Mouse (Mus musculus): ENCODE measurements at regions not wholly inside any gene's neighbourhood (a gene's known extent, or its start where the extent isn't known, plus 50 kb on each side); places are given as distances from the start of the nearest gene placed in this dataset.
A peak's percentile ranks its signal among the peaks of the same experiment; 100 is the strongest.

GRCm38 (mm10) chr5:77804113-77804512, 396.3 kb upstream of the Igfbp7 start:
- H3K27me3 ChIP-seq (ENCODE audit: control insufficient read depth in 1 of 2, insufficient read depth in 2 of 2, low read length in 2 of 2), result no peaks in the 10 kb centered on the region
- no peaks in the 10 kb centered on the region for H3K4me1 ChIP-seq (ENCODE audit: control insufficient read depth in 1 of 2, insufficient read depth in 2 of 2, low read length in 2 of 2)
- H3K36me3 ChIP-seq (ENCODE audit: control insufficient read depth in 1 of 2, insufficient read depth in 2 of 2, low read length in 2 of 2), result no peaks in the 10 kb centered on the region
- H3K4me3 ChIP-seq (ENCODE audit: control insufficient read depth in 1 of 2, insufficient read depth in 1 of 2, low read depth in 2 of 2, low read length in 2 of 2), result peak overlapping the region in 1 of 2 experiments; percentile 28; a peak in 1 of 4 replicates
- no peaks in the 10 kb centered on the region for H3K9me3 ChIP-seq (replicated peaks; ENCODE audit: insufficient read depth, low read length)
- H3K27ac ChIP-seq (ENCODE audit: control insufficient read depth, low read depth, low read length), result no peak overlapping the region
- TF ChIP-seq POLR2AphosphoS5 (IDR thresholded peaks at IDR 0.05; ENCODE audit: borderline replicate concordance, low read depth, low read length) (no peak), BHLHE40 (IDR thresholded peaks at IDR 0.05; ENCODE audit: borderline replicate concordance, low read depth, low read length) (no peak), USF1 (IDR thresholded peaks at IDR 0.05; ENCODE audit: low read depth, low read length) (no peak), RCOR1 (IDR thresholded peaks at IDR 0.05; ENCODE audit: low read depth, low read length) (no peak), POLR2AphosphoS2 (IDR thresholded peaks at IDR 0.05; ENCODE audit: low read length) (no peak), ETS1 (IDR thresholded peaks at IDR 0.05; ENCODE audit: low read depth, low read length) (no peak), GATA1 (IDR thresholded peaks at IDR 0.05; ENCODE audit: low read depth, low read length) (no peak), GABPA (IDR thresholded peaks at IDR 0.05; ENCODE audit: low read depth, low read length) (no peak), UBTF (IDR thresholded peaks at IDR 0.05; ENCODE audit: borderline replicate concordance, insufficient read depth, low read depth, low read length) (no peak), MXI1 (IDR thresholded peaks at IDR 0.05; ENCODE audit: low read depth, low read length) (no peak), TBP (IDR thresholded peaks at IDR 0.05; ENCODE audit: low read depth, low read length) (no peak), KAT2A (conservative IDR thresholded peaks at IDR 0.05; ENCODE audit: low read depth, low read length) (no peak)
- DNase-seq (ENCODE audit: low read depth, low spot score), result no peak
- H3K79me2 ChIP-seq (ENCODE audit: control insufficient read depth, insufficient read depth, low read length, poor library complexity), result no peaks in the 10 kb centered on the region
- H3K9ac ChIP-seq (ENCODE audit: control insufficient read depth, low read depth, low read length, poor library complexity, severe bottlenecking), result no peak overlapping the region

- Histone ChIP-seq H3K36me3 (ENCODE audit: control insufficient read depth in 1 of 2, insufficient read depth in 2 of 2, low read length in 2 of 2) (no peaks in the 10 kb centered on the region), H3K9ac (ENCODE audit: control insufficient read depth, low read depth, low read length, poor library complexity, severe bottlenecking) (no peak overlapping the region), H3K79me2 (ENCODE audit: control insufficient read depth, insufficient read depth, low read length, poor library complexity) (no peaks in the 10 kb centered on the region), H3K27me3 (ENCODE audit: control insufficient read depth in 1 of 2, insufficient read depth in 2 of 2, low read length in 2 of 2) (no peaks in the 10 kb centered on the region), H3K27ac (ENCODE audit: control insufficient read depth, low read depth, low read length) (no peak overlapping the region), H3K9me3 (replicated peaks; ENCODE audit: insufficient read depth, low read length) (no peaks in the 10 kb centered on the region), H3K4me1 (ENCODE audit: control insufficient read depth in 1 of 2, insufficient read depth in 2 of 2, low read length in 2 of 2) (no peaks in the 10 kb centered on the region), H3K4me3 (ENCODE audit: control insufficient read depth in 1 of 2, insufficient read depth in 1 of 2, low read depth in 2 of 2, low read length in 2 of 2) (peak overlapping the region; percentile 22 to 28; a peak in 2 of 4 replicates)
- TF ChIP-seq EP300 (IDR thresholded peaks at IDR 0.05; ENCODE audit: low read depth in 1 of 2, low read length in 2 of 2), result no peak
- no peak for TF ChIP-seq MAZ (IDR thresholded peaks at IDR 0.05; ENCODE audit: low read depth, low read length)
- no peak for TF ChIP-seq MYC (IDR thresholded peaks at IDR 0.05; ENCODE audit: low read depth, low read length)
- TF ChIP-seq TCF12 (IDR thresholded peaks at IDR 0.05; ENCODE audit: low read depth, low read length), result no peak
- TF ChIP-seq GABPA (IDR thresholded peaks at IDR 0.05; ENCODE audit: low read depth, low read length), result no peak
- TF ChIP-seq CTCF (IDR thresholded peaks at IDR 0.05 in 2 of 3, conservative IDR thresholded peaks at IDR 0.05 in 1 of 3; ENCODE audit: control insufficient read depth in 1 of 3, insufficient read depth in 1 of 3, low read depth in 2 of 3, low read length in 3 of 3, poor library complexity in 1 of 3, severe bottlenecking in 1 of 3), result peak; percentile 52 to 59 (median 55)
- peak; percentile 35; the same call in 1 of the 2 replicates for TF ChIP-seq ZC3H11A (IDR thresholded peaks at IDR 0.05; ENCODE audit: low read depth, low read length)
- TF ChIP-seq UBTF (IDR thresholded peaks at IDR 0.05; ENCODE audit: borderline replicate concordance, insufficient read depth, low read depth, low read length), result no peak
- TF ChIP-seq SMC3 (IDR thresholded peaks at IDR 0.05; ENCODE audit: low read depth, low read length), result peak; percentile 41
- peak; percentile 59 for TF ChIP-seq RAD21 (IDR thresholded peaks at IDR 0.05; ENCODE audit: low read depth, low read length)
- DNase-seq (ENCODE audit: low read depth, low spot score), result peak; percentile 16
These were observed 395.7 kb upstream of the Igfbp7 start for GRCm38 (mm10) chr5:77803562-77803961.

Data from MEL (cell line).